Mouse (Mus musculus): ENCODE data around the gene Zkscan2.

Gene Zkscan2

GRCm38 (mm10) chr7:123500239-123501219, at the start of gene Zkscan2:
Gene Zkscan2, minus strand, starts transcription at chr7:123500449.
- peak; percentile 93 for DNase-seq

- DNase-seq, result no peak
Observed at GRCm38 (mm10) chr7:123529190-123529589, 28.9 kb upstream of the Zkscan2 start.

- DNase-seq, result no peak
Observed at GRCm38 (mm10) chr7:123525761-123526160, 25.5 kb upstream of the Zkscan2 start.

GRCm38 (mm10) chr7:123524218-123524861, 24.1 kb upstream of the Zkscan2 start:
- peak; percentile 39 for DNase-seq

GRCm38 (mm10) chr7:123507946-123508345, 7.7 kb upstream of the Zkscan2 start:
- no peak for DNase-seq

- no peak for DNase-seq
Observed at GRCm38 (mm10) chr7:123503358-123503757, 3.1 kb upstream of the Zkscan2 start.

- DNase-seq, result no peak
Observed at GRCm38 (mm10) chr7:123499481-123500238, 589 bp downstream of the Zkscan2 start.

GRCm38 (mm10) chr7:123487703-123488102, 12.5 kb downstream of the Zkscan2 start:
- DNase-seq, result no peak

- DNase-seq, result peak; percentile 65
Observed at GRCm38 (mm10) chr7:123467961-123468360, 32.3 kb downstream of the Zkscan2 start.

- peak; percentile 69 for DNase-seq
Observed at GRCm38 (mm10) chr7:123465692-123466387, 34.4 kb downstream of the Zkscan2 start.

GRCm38 (mm10) chr7:123463569-123463968, 36.7 kb downstream of the Zkscan2 start:
- DNase-seq, result no peak

GRCm38 (mm10) chr7:123462070-123462501, 38.2 kb downstream of the Zkscan2 start, which contains the start of gene Aqp8:
Gene Aqp8, plus strand, starts transcription at chr7:123462291.
- DNase-seq, result no peak

- no peak for DNase-seq
Observed at GRCm38 (mm10) chr7:123461316-123461715, 38.9 kb downstream of the Zkscan2 start.

- DNase-seq, result no peak
Observed at GRCm38 (mm10) chr7:123459247-123459646, 41.0 kb downstream of the Zkscan2 start.

GRCm38 (mm10) chr7:123458309-123458708, 41.9 kb downstream of the Zkscan2 start:
- no peak for DNase-seq

- no peak for DNase-seq
Observed at GRCm38 (mm10) chr7:123455088-123455487, 45.2 kb downstream of the Zkscan2 start.

GRCm38 (mm10) chr7:123453066-123453465, 47.2 kb downstream of the Zkscan2 start:
- DNase-seq, result no peak

GRCm38 (mm10) chr7:123452551-123452950, 47.7 kb downstream of the Zkscan2 start:
- no peak for DNase-seq

- no peak for DNase-seq
Observed at GRCm38 (mm10) chr7:123450515-123450914, 49.7 kb downstream of the Zkscan2 start.

- no peak for DNase-seq
Observed at GRCm38 (mm10) chr7:123449676-123450075, 50.6 kb downstream of the Zkscan2 start.

- DNase-seq, result no peak
Observed at GRCm38 (mm10) chr7:123448794-123449193, 51.5 kb downstream of the Zkscan2 start.

- DNase-seq, result no peak
Observed at GRCm38 (mm10) chr7:123442079-123442478, 58.2 kb downstream of the Zkscan2 start.
